Mouse (Mus musculus) heart, embryonic 16.5 days (tissue): ENCODE results near the gene Lrp6. TPM values are rescaled to one million over a fixed set of nuclear protein-coding genes. Genes with fewer than 3 reads are reported as not detected.

Source experiments
- ATAC-seq: fragments of 200-750 bp; cut with Nextera tagmentation; replicated peaks from 2 replicates; pipeline ENCODE4 v1.8.0; 2017; ENCODE audit warnings: moderate number of reproducible peaks; ENCODE audit not compliant: insufficient read depth, low FRiP score; ENCODE audit errors: extremely low read depth
- H3K27ac ChIP-seq: fragments of 300-500 bp; sonication (generic); 2 replicates; pipeline ENCODE4 v1.5.1; 2014; ENCODE audit warnings: mild to moderate bottlenecking, low read length, control low read depth, moderate library complexity
- H3K27me3 ChIP-seq: fragments of 300-500 bp; sonication (generic); 2 replicates; pipeline ENCODE4 v1.6.1; 2014; ENCODE audit warnings: low read length, mixed read lengths; ENCODE audit not compliant: control insufficient read depth, insufficient read depth
- H3K36me3 ChIP-seq: fragments of 300-500 bp; sonication (generic); 2 replicates; pipeline ENCODE4 v1.6.1; 2014; ENCODE audit not compliant: control insufficient read depth, insufficient read depth
- H3K4me1 ChIP-seq: fragments of 300-500 bp; sonication (generic); 2 replicates; pipeline ENCODE4 v1.6.1; 2014; ENCODE audit warnings: low read length, mixed read lengths; ENCODE audit not compliant: control insufficient read depth, insufficient read depth
- H3K4me2 ChIP-seq: fragments of 300-500 bp; sonication (generic); 2 replicates; pipeline ENCODE4 v1.6.1; 2014; ENCODE audit warnings: low read depth, mild to moderate bottlenecking, control low read depth, low read length
- H3K4me3 ChIP-seq: fragments of 300-500 bp; sonication (generic); 2 replicates; pipeline ENCODE4 v1.5.1; 2014; ENCODE audit warnings: mild to moderate bottlenecking, control low read depth, low read length
- H3K9ac ChIP-seq: fragments of 300-500 bp; sonication (generic); 2 replicates; pipeline ENCODE4 v1.6.1; 2014; ENCODE audit warnings: low read length, control low read depth
- H3K9me3 ChIP-seq: fragments of 300-500 bp; sonication (generic); replicated peaks from 2 replicates; pipeline ENCODE4 v1.6.1; 2016; ENCODE audit warnings: low read length; ENCODE audit not compliant: control insufficient read depth
- WGBS: fragments of 180-500 bp; shearing (Covaris S2); extraction: QIAGEN DNeasy Blood & Tissue Kit; methylation state at CpG from one replicate; pipeline ENCODE4 v1.1.7; 2014; 5-methylcytosine and 5-hydroxymethylcytosine counted together
- polyA plus RNA-seq: library from polyadenylated mRNA; unstranded; fragments of >200 nt; fragmentation: Nextera tagmentation; extraction: Ambion mirVana; gene quantifications from 2 replicates; pipeline ENCODE4 v1.2.1, GENCODE M21; 2015

Gene Lrp6
- 19.6 and 21.1 TPM in 2 replicates for polyA plus RNA-seq

DNA sequence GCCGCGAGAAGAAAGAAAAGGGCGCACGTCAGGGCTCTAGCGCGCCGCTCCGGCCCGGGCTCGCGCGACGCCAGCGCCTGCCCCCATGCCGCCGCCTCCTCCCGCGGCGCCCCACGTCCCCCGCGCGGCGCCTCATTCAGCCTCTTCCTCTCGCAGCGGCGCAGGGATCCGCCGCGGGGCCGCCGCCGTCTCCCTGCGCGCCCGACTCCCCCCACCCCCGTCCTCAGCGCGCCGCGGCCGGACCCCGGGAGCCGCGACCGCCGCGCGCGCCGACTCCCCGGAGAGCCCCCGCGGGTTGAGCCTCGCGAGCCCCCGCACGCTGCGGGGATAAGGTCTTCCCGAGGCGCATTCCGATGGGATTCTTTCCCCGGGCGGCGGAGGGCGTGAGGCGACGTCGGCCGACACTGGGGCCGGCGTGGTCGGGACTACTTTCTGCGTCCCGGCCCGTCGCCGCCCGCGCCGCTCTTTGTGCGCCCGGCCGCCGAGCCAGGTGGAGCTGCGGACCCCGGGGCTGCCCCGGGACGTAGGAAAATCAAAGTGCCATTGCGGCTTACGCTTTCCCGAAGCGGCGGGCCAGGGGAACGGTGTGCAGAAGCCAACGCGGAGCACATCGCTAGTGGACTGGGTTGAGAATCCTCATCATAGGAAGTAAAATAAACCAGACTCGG lies at the start of gene Lrp6:
Lrp6 (minus strand) TSS at position 148 of the 668 bp plus-strand sequence.
- Histone ChIP-seq H3K4me3 (peak within 1 kb of the TSS; percentile 82), H3K27ac (peak within 1 kb of the TSS; percentile 99), H3K9me3 (peaks cover 2% of the 10 kb centered on the region; the same call in 1 of the 2 replicates), H3K27me3 (no peaks in the 10 kb centered on the region), H3K9ac (peak within 1 kb of the TSS; percentile 99), H3K36me3 (no peaks in the 10 kb centered on the region), H3K4me2 (peak within 1 kb of the TSS; percentile 88), H3K4me1 (peaks cover 12% of the 10 kb centered on the region)
- WGBS: under 1% methylated on average over 91 of the region's 99 CpGs
- ATAC-seq: peak; percentile 94

DNA sequence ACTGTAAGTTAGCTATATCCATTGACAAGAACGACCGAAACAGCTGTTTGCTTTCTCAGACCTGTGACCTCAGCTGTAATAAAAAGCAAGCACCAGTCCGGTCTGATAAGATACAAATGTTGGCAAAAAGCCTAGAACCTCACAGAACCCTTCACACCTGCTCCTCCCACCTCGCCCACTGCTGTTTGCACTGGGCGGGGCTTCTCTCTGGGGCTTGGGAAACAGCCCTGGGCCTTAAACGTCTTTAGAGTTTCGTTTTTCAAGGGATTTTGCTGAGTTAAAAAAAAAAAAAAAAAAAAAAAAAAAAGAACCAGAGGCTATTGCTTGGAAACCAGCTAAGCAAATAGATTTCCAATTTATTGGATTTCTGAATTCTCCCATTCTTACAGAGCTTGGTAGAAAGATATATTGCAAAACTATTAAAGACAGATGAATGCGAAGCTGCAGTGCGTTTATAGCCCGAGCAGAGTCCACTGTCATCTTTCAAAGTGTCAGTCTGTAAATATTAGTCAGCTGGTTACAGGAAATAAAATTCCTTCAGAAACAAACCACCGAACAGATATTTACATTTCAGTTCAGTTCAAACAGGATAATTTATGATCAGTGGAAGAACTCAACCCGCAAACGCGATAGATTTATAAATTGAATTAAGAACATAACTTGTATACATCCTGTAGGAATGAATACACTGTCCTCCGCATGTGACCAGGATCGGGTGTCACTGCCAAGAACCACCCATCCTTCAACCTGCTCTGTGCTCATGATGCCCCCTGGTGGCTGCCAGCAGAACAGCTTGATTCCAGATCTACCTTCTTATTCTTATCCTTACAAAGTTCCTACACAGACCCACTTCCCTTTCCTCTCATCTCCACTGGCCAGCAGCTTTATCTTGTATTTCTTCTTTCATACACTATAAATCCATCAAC lies 48.2 kb upstream of the Lrp6 start:
- Histone ChIP-seq H3K36me3 (peaks cover 3% of the 10 kb centered on the region; the same call in 1 of the 2 replicates), H3K4me1 (peaks cover 17% of the 10 kb centered on the region), H3K27me3 (no peaks in the 10 kb centered on the region), H3K9ac (no peak overlapping the region), H3K4me3 (peak overlapping the region; percentile 40), H3K27ac (peak overlapping the region; percentile 71), H3K9me3 (no peaks in the 10 kb centered on the region), H3K4me2 (peak overlapping the region; percentile 68)
- ATAC-seq: peak; percentile 87
- 6% methylated on average over 16 of the region's 16 CpGs for WGBS

DNA sequence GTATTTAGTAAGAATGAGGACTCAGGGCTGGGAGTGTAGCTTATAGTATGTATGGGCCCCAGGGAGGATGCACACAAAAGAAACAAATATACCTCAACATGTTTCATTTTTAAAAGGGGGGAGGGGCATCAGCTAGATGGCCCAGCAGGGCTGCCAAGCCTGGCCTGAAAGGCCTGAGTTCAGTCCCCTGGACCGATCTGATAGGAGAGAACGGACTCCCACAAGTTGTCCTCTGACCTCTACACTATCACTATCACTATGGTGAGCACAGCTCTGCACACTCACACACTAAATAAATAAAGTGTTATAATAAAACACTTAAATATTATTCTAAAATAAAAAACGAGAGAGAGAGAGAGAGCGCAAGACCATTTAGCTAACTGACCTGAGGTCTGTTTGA lies 47.6 kb upstream of the Lrp6 start:
- ATAC-seq: peak; percentile 38; the same call in 1 of the 2 replicates
- Histone ChIP-seq H3K4me2 (peak overlapping the region; percentile 68), H3K4me3 (peak overlapping the region; percentile 40; the same call in 1 of the 2 replicates), H3K27me3 (no peaks in the 10 kb centered on the region), H3K9ac (no peak overlapping the region), H3K4me1 (peaks cover 17% of the 10 kb centered on the region), H3K36me3 (peaks cover 3% of the 10 kb centered on the region; the same call in 1 of the 2 replicates), H3K27ac (0 out of 2 replicates have a peak overlapping the region, but pooled peaks have one; percentile 37), H3K9me3 (no peaks in the 10 kb centered on the region)
- 38% methylated on average over 4 of the region's 4 CpGs for WGBS

DNA sequence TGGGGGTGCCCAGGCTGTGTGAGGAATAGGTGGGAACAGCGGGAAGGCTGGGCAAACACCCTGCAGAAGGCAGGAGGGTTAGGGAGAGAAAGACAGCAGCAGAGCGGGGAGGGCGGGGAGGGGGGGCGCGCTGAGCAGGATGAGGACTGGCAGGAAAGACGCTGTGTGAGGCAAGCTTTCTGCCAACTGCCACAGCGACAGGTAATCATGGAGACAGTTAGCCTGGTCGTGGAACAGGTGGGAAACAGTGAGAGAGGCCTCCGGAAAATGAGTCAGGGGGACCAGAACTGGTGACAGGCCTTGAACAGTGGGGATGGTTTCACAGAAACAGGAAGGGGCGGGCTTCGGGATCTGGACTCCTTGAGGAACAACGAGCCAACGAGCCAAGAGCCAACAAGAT lies 45.1 kb upstream of the Lrp6 start:
- no peaks in the 10 kb centered on the region for H3K9me3 ChIP-seq
- WGBS: 61% methylated on average over 13 of the region's 13 CpGs
- ATAC-seq: no peak

DNA sequence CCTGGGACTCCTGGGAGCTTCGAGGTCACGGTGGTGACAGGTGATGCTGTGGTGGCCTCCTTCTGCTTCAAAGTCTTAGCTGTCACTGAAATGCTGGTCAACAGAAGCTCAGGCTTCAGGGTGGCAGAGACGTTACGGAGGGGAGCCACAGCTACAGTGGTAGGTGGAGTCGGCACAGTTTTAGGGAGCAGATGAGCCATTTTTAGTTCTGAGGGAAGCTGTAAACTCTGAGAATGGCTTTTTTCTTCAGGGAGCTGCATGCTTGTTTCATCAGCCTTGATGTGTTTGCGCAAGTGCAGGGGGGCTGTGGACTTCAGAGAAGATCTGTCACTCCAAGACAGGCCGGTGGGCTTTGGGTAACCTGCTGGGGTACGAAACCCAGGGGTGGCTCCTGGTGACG lies 43.6 kb upstream of the Lrp6 start:
- no peak overlapping the region for H3K4me2 ChIP-seq
- H3K36me3 ChIP-seq: peaks cover 3% of the 10 kb centered on the region; the same call in 1 of the 2 replicates
- no peak overlapping the region for H3K27ac ChIP-seq
- WGBS: 84% methylated on average over 9 of the region's 9 CpGs
- H3K9me3 ChIP-seq: no peaks in the 10 kb centered on the region
- no peak overlapping the region for H3K9ac ChIP-seq
- peaks cover 20% of the 10 kb centered on the region for H3K4me1 ChIP-seq
- no peak for ATAC-seq
- H3K27me3 ChIP-seq: peaks cover 3% of the 10 kb centered on the region; the same call in 1 of the 2 replicates
- H3K4me3 ChIP-seq: no peak overlapping the region

More for the DNA sequence above, 45.1 kb upstream of the Lrp6 start:
- Histone ChIP-seq H3K9ac (no peak overlapping the region), H3K27me3 (no peaks in the 10 kb centered on the region), H3K4me2 (no peak overlapping the region), H3K4me3 (no peak overlapping the region), H3K36me3 (peaks cover 3% of the 10 kb centered on the region; the same call in 1 of the 2 replicates), H3K4me1 (peaks cover 17% of the 10 kb centered on the region), H3K27ac (no peak overlapping the region)

DNA sequence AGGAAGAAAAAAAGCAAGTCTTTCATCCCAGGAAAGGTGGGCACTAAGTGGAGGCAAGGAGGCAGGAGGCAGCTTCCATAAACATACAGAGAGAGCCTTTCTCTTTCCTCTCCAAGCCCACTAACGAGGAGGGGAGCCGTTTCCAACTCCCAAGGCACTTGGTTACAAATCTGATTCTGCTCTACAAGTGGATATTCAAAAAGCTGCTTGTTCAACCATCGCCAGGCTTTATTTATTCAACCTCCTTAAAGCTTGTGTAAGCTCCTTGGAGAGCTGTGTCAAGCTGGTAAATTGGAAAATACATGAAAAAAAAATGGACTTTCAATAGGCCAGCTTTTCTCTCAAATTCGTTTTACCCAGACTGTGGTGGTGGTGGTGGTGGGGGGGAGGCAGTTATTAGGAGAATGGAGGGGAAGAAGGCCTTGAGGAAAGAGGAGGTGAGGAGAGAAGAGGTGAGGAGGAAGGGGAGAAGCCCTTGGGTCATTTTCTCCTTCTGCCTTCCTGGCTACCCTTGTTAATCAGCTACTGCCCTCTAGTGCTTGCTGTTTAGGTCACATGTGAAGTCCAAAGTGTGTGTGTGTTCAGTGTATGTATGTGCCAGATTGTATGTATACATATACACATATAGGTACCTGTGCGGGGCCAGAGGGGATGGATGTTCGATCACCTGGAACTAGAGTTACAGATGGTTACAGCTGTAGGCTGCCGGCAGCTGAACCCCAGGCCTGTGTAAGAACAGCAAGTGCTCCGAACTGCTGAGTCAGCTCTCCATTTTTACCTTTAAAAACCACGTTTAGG lies 40.4 kb upstream of the Lrp6 start:
- Histone ChIP-seq H3K27me3 (peaks cover 3% of the 10 kb centered on the region; the same call in 1 of the 2 replicates), H3K9me3 (no peaks in the 10 kb centered on the region), H3K4me2 (no peak overlapping the region), H3K4me1 (peaks cover 7% of the 10 kb centered on the region; the same call in 1 of the 2 replicates), H3K36me3 (peaks cover 3% of the 10 kb centered on the region; the same call in 1 of the 2 replicates), H3K9ac (no peak overlapping the region), H3K27ac (no peak overlapping the region), H3K4me3 (no peak overlapping the region)
- 54% methylated on average over 9 of the region's 9 CpGs for WGBS
- 0 out of 2 replicates have a peak, but pooled peaks have one; percentile 35 for ATAC-seq

DNA sequence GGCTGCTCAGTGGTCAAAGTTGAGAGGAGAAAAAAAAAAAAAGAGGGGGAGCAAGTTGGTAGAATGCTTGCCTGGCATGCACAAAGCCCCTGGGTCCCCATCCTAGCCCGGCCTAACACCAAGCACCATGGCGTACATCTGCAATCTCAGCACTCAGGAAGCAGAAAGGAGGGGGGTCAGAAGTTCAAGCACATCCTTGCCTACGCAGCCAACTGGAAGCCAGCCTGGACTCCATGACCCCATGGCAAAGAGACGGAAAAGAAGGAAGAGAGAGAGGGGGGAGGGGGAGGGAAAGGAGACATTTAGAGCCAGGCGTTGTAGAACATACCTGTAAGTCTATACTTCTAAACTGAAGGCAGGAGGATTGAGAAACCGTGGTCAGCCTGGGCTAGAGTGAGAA lies 39.8 kb upstream of the Lrp6 start:
- no peak overlapping the region for H3K4me2 ChIP-seq
- peaks cover 5% of the 10 kb centered on the region for H3K4me1 ChIP-seq
- peaks cover 3% of the 10 kb centered on the region; the same call in 1 of the 2 replicates for H3K27me3 ChIP-seq
- H3K27ac ChIP-seq: no peak overlapping the region
- no peak overlapping the region for H3K4me3 ChIP-seq
- no peak overlapping the region for H3K9ac ChIP-seq
- H3K36me3 ChIP-seq: peaks cover 3% of the 10 kb centered on the region; the same call in 1 of the 2 replicates
- 52% methylated on average over 6 of the region's 6 CpGs for WGBS
- ATAC-seq: no peak; the same call in 1 of the 2 replicates
- H3K9me3 ChIP-seq: no peaks in the 10 kb centered on the region

DNA sequence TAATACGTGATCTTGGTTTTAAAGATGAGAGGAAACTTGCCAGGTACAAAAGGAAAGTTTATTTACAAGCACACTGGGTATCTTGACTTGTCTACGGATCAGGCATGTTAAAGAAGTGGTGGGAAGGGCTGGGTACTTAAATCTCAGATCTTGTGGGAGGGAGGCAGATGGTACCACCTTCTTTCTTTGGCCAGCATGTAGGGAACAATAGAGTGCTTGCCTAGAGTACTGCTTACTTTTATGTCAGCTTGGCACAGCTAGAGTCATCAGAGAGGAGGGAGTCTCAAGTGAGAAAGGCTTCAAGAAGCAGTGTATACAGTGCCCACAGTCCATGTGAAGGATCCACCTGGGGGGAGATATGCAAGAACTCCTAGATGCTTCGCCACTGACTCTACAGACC lies 38.4 kb upstream of the Lrp6 start:
- H3K27ac ChIP-seq: no peak overlapping the region
- H3K36me3 ChIP-seq: no peaks in the 10 kb centered on the region
- no peak overlapping the region for H3K4me3 ChIP-seq
- ATAC-seq: no peak
- peaks cover 3% of the 10 kb centered on the region; the same call in 1 of the 2 replicates for H3K27me3 ChIP-seq
- no peaks in the 10 kb centered on the region for H3K9me3 ChIP-seq
- no peak overlapping the region for H3K4me2 ChIP-seq
- H3K4me1 ChIP-seq: peaks cover 5% of the 10 kb centered on the region
- H3K9ac ChIP-seq: no peak overlapping the region
- 89% methylated on average over 3 of the region's 3 CpGs for WGBS
